Mouse (Mus musculus) lung, adult 2 months (tissue): ENCODE results near the gene Troap.

Experiments used
- CTCF ChIP-seq: fragments of 200-500 bp; IDR thresholded peaks from 2 replicates; pipeline ENCODE4 v1.5.1; 2011; ENCODE audit warnings: mild to moderate bottlenecking, low read length, control low read depth; ENCODE audit not compliant: insufficient read depth
- POLR2A ChIP-seq: fragments of 200-500 bp; IDR thresholded peaks from 2 replicates; pipeline ENCODE4 v1.6.1; 2011; ENCODE audit warnings: low read depth, mild to moderate bottlenecking, control low read depth, low read length, borderline replicate concordance; ENCODE audit errors: extremely low read depth

- TF ChIP-seq POLR2A = no peak
- TF ChIP-seq CTCF = peak; percentile 47
Measured at GRCm38 (mm10) chr15:99088292-99088691, 13.9 kb downstream of the Troap start.
